Mouse (Mus musculus) liver (tissue): ENCODE data around the gene Lao1.

Source experiments
- DNase-seq: peaks from one replicate; pipeline ENCODE4 v3.0.0-alpha.2; 2020; ENCODE audit warnings: mixed read lengths

The Lao1 gene

GRCm38 (mm10) chr4:119015557-119015956, 54.2 kb downstream of the Lao1 start:
- peak; percentile 76 for DNase-seq

- no peak for DNase-seq
Measured at GRCm38 (mm10) chr4:119017078-119017477, 55.7 kb downstream of the Lao1 start.
